ENCODE assay signal across 14 mouse cellular contexts in the genomic region with DNA sequence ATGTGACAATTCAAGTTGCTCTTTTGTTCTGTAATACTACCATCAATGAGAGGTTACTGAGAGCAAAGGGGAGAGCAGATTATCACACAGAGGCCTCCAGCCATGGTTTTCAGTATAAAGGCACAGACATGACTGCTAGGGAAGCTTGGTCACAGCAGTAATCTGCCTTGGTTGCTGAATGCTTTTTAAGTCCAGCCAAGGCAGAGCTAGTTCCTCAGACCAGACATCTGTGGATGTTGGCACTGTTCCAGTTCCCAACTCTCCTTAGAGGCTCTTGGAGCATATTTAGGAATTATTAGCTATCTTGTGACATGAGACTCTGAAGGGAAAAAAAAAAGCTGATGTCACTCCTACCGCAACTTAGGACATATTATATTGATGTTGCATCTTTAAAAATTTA.
DNase-seq lines count a peak whose midpoint lies in the region; ATAC-seq and TF ChIP-seq lines count a peak whose summit lies in the region.
"Had no signal": no experiment of that assay in that cellular context is flagged by ENCODE, and none has a peak within 500 bp of the region (broad histone marks: within the 10 kb centered on the region; RNA-seq: fewer than 3 reads in every experiment).

No protein-coding gene starts in this region.

- H3K27me3 ChIP-seq in forebrain, embryonic 13.5 days: no peaks in the 10 kb centered on the region
- no peaks in the 10 kb centered on the region for H3K27me3 ChIP-seq in forebrain, embryonic 11.5 days (ENCODE audit: control insufficient read depth, insufficient read depth, low read length)
- H3K27me3 ChIP-seq in hindbrain, embryonic 16.5 days (replicated peaks; ENCODE audit: control insufficient read depth, insufficient read depth, low read length): no peaks in the 10 kb centered on the region
- H3K27me3 ChIP-seq in hindbrain, embryonic 13.5 days: no peaks in the 10 kb centered on the region
- no peaks in the 10 kb centered on the region for H3K27me3 ChIP-seq in midbrain, embryonic 13.5 days
- no peaks in the 10 kb centered on the region for H3K27me3 ChIP-seq in midbrain, embryonic 10.5 days (ENCODE audit: low read depth, poor library complexity, severe bottlenecking)
- H3K27me3 ChIP-seq in midbrain, postnatal 0 days (ENCODE audit: insufficient read depth, low read length): no peaks in the 10 kb centered on the region
- H3K27me3 ChIP-seq: CH12.LX; heart, embryonic 12.5 days; limb, embryonic 13.5 days; neural tube, embryonic 13.5 days had no signal

- H3K4me2 ChIP-seq in forebrain, embryonic 13.5 days: no peak overlapping the region
- no peak overlapping the region for H3K4me2 ChIP-seq in forebrain, embryonic 11.5 days (ENCODE audit: low read depth, low read length, severe bottlenecking)
- H3K4me2 ChIP-seq in hindbrain, embryonic 16.5 days (ENCODE audit: low read length): no peak overlapping the region
- no peak overlapping the region for H3K4me2 ChIP-seq in hindbrain, embryonic 13.5 days
- H3K4me2 ChIP-seq in midbrain, embryonic 13.5 days (replicated peaks): no peak overlapping the region
- H3K4me2 ChIP-seq in midbrain, postnatal 0 days (ENCODE audit: low read depth, low read length, poor library complexity, severe bottlenecking): no peak overlapping the region
- H3K4me2 ChIP-seq: heart, embryonic 12.5 days; limb, embryonic 13.5 days; neural tube, embryonic 13.5 days had no signal

- H3K27ac ChIP-seq in forebrain, embryonic 13.5 days: no peak overlapping the region
- H3K27ac ChIP-seq in forebrain, embryonic 11.5 days (ENCODE audit: low read depth, low read length): no peak overlapping the region
- no peak overlapping the region for H3K27ac ChIP-seq in hindbrain, embryonic 16.5 days (ENCODE audit: low read depth, low read length)
- no peak overlapping the region for H3K27ac ChIP-seq in hindbrain, embryonic 13.5 days
- H3K27ac ChIP-seq in midbrain, embryonic 13.5 days: no peak overlapping the region
- no peak overlapping the region for H3K27ac ChIP-seq in midbrain, embryonic 10.5 days (replicated peaks)
- no peak overlapping the region for H3K27ac ChIP-seq in midbrain, postnatal 0 days (ENCODE audit: low read depth, low read length)
- H3K27ac ChIP-seq: limb, embryonic 13.5 days; neural tube, embryonic 13.5 days had no signal

- TF ChIP-seq CTCF in midbrain, postnatal 0 days (IDR thresholded peaks at IDR 0.05): no peak

- no peaks in the 10 kb centered on the region for H3K36me3 ChIP-seq in forebrain, embryonic 13.5 days (ENCODE audit: poor library complexity, severe bottlenecking)
- no peaks in the 10 kb centered on the region for H3K36me3 ChIP-seq in forebrain, embryonic 11.5 days (ENCODE audit: control insufficient read depth, insufficient read depth, low read length)
- H3K36me3 ChIP-seq in hindbrain, embryonic 16.5 days (ENCODE audit: control insufficient read depth, insufficient read depth, low read length): no peaks in the 10 kb centered on the region
- H3K36me3 ChIP-seq in hindbrain, embryonic 13.5 days: no peaks in the 10 kb centered on the region
- no peaks in the 10 kb centered on the region for H3K36me3 ChIP-seq in midbrain, embryonic 13.5 days
- no peaks in the 10 kb centered on the region for H3K36me3 ChIP-seq in midbrain, embryonic 10.5 days
- no peaks in the 10 kb centered on the region for H3K36me3 ChIP-seq in midbrain, postnatal 0 days (ENCODE audit: insufficient read depth, low read length)
- H3K36me3 ChIP-seq: heart, embryonic 12.5 days; limb, embryonic 13.5 days; neural tube, embryonic 13.5 days had no signal

- peaks cover 5% of the 10 kb centered on the region; the same call in 1 of the 2 replicates for H3K4me1 ChIP-seq in forebrain, embryonic 13.5 days
- no peaks in the 10 kb centered on the region for H3K4me1 ChIP-seq in forebrain, embryonic 11.5 days (replicated peaks; ENCODE audit: control insufficient read depth, insufficient read depth, low read length)
- H3K4me1 ChIP-seq in hindbrain, embryonic 16.5 days (ENCODE audit: control insufficient read depth, insufficient read depth, low read depth, low read length): no peaks in the 10 kb centered on the region
- no peaks in the 10 kb centered on the region for H3K4me1 ChIP-seq in hindbrain, embryonic 13.5 days (replicated peaks)
- no peaks in the 10 kb centered on the region for H3K4me1 ChIP-seq in midbrain, embryonic 13.5 days (replicated peaks)
- H3K4me1 ChIP-seq in midbrain, embryonic 10.5 days: no peaks in the 10 kb centered on the region
- no peaks in the 10 kb centered on the region for H3K4me1 ChIP-seq in midbrain, postnatal 0 days (ENCODE audit: insufficient read depth, low read length)
- H3K4me1 ChIP-seq: heart, embryonic 12.5 days had no signal

- no peak overlapping the region for H3K4me3 ChIP-seq in forebrain, embryonic 13.5 days
- H3K4me3 ChIP-seq in forebrain, embryonic 11.5 days (ENCODE audit: low read depth, low read length): no peak overlapping the region
- H3K4me3 ChIP-seq in hindbrain, embryonic 16.5 days (ENCODE audit: low read length): no peak overlapping the region
- H3K4me3 ChIP-seq in hindbrain, embryonic 13.5 days: no peak overlapping the region
- H3K4me3 ChIP-seq in midbrain, embryonic 13.5 days (replicated peaks): no peak overlapping the region
- no peak overlapping the region for H3K4me3 ChIP-seq in midbrain, embryonic 10.5 days
- H3K4me3 ChIP-seq in midbrain, postnatal 0 days (ENCODE audit: low read depth, low read length): no peak overlapping the region
- H3K4me3 ChIP-seq: heart, embryonic 12.5 days; limb, embryonic 13.5 days; neural tube, embryonic 13.5 days had no signal

- peak; percentile 59 for ATAC-seq in forebrain, embryonic 13.5 days
- no peak for ATAC-seq in forebrain, embryonic 11.5 days (replicated peaks; ENCODE audit: low FRiP score)
- peak; percentile 79; the same call in 1 of the 2 replicates for ATAC-seq in hindbrain, embryonic 16.5 days
- no peak for ATAC-seq in hindbrain, embryonic 13.5 days (ENCODE audit: low FRiP score)
- ATAC-seq in midbrain, embryonic 13.5 days: peak; percentile 75
- ATAC-seq in midbrain, postnatal 0 days (ENCODE audit: low FRiP score): no peak
- no peak for ATAC-seq in erythroid progenitor cell, adult 5-6 weeks (replicated peaks; ENCODE audit: low FRiP score, poor library complexity, severe bottlenecking)
- ATAC-seq: intestine, postnatal 0 days had no signal

- no peaks in the 10 kb centered on the region for H3K9me3 ChIP-seq in forebrain, embryonic 13.5 days (replicated peaks)
- H3K9me3 ChIP-seq in forebrain, embryonic 11.5 days (ENCODE audit: control insufficient read depth, low read length): no peaks in the 10 kb centered on the region
- no peaks in the 10 kb centered on the region for H3K9me3 ChIP-seq in hindbrain, embryonic 16.5 days (ENCODE audit: control insufficient read depth, low read length)
- H3K9me3 ChIP-seq in hindbrain, embryonic 13.5 days: no peaks in the 10 kb centered on the region
- H3K9me3 ChIP-seq in midbrain, embryonic 13.5 days: no peaks in the 10 kb centered on the region
- no peaks in the 10 kb centered on the region for H3K9me3 ChIP-seq in midbrain, embryonic 10.5 days (replicated peaks)
- no peaks in the 10 kb centered on the region for H3K9me3 ChIP-seq in midbrain, postnatal 0 days (ENCODE audit: low read length)
- H3K9me3 ChIP-seq: heart, embryonic 12.5 days; limb, embryonic 13.5 days; neural tube, embryonic 13.5 days had no signal

- 71% methylated on average over 1 of the region's 1 CpGs for WGBS in forebrain, embryonic 13.5 days
- 89% methylated on average over 1 of the region's 1 CpGs for WGBS in forebrain, embryonic 11.5 days
- WGBS in hindbrain, embryonic 16.5 days: 54% methylated on average over 1 of the region's 1 CpGs
- WGBS in hindbrain, embryonic 13.5 days: 82% methylated on average over 1 of the region's 1 CpGs
- WGBS in midbrain, embryonic 13.5 days: 84% methylated on average over 1 of the region's 1 CpGs
- WGBS in midbrain, embryonic 10.5 days: 95% methylated on average over 1 of the region's 1 CpGs
- 71% methylated on average over 1 of the region's 1 CpGs for WGBS in midbrain, postnatal 0 days

- DNase-seq in forebrain, embryonic 11.5 days (ENCODE audit: low spot score): no peak
- no peak for DNase-seq in midbrain, embryonic 10.5 days (ENCODE audit: low spot score)
- peak; percentile 78 for DNase-seq in midbrain, postnatal 0 days (ENCODE audit: low spot score)
- DNase-seq: thymus, postnatal 25 days had no signal

- H3K9ac ChIP-seq in forebrain, embryonic 13.5 days: no peak overlapping the region
- no peak overlapping the region for H3K9ac ChIP-seq in forebrain, embryonic 11.5 days (ENCODE audit: low read length)
- no peak overlapping the region for H3K9ac ChIP-seq in hindbrain, embryonic 16.5 days (ENCODE audit: low read depth, low read length)
- no peak overlapping the region for H3K9ac ChIP-seq in hindbrain, embryonic 13.5 days
- H3K9ac ChIP-seq in midbrain, embryonic 13.5 days (replicated peaks): no peak overlapping the region
- H3K9ac ChIP-seq in midbrain, postnatal 0 days (replicated peaks; ENCODE audit: low read length, poor library complexity, severe bottlenecking): no peak overlapping the region
- H3K9ac ChIP-seq: heart, embryonic 12.5 days; limb, embryonic 13.5 days; neural tube, embryonic 13.5 days had no signal

Comparison
In these comparisons a context has a peak if more than half of its experiments do, and no peak if none do; other contexts are left out.
1. ATAC-seq: peak in forebrain, embryonic 13.5 days (single experiment), hindbrain, embryonic 16.5 days (single experiment) and midbrain, embryonic 13.5 days (single experiment); none in forebrain, embryonic 11.5 days (single experiment), hindbrain, embryonic 13.5 days (single experiment), midbrain, postnatal 0 days (single experiment) and erythroid progenitor cell, adult 5-6 weeks (single experiment).